Comparison of ENCODE assay signal across 11 mouse cellular contexts in the genomic region with DNA sequence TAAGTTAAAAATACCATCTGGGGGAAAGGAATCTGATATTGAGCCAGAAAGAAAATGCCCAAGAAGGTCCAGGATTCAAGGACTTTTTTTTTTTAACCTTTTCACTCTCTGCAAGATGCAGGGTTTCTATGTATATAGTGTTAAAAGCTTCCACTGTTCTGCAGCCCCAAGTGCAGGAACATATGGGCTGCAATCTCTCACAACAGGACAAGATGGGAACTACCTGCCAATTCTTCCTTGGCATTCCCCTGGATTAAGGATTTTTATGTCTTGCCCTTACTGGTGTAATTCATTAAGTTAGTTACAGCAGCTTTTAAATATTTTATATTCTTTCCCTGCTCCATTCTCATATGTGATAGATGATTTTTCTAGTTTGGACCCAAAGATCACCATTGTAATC.
"Had no signal": no experiment of that assay in that cellular context is flagged by ENCODE, and none has a peak within 500 bp of the region (broad histone marks: within the 10 kb centered on the region; RNA-seq: fewer than 3 reads in every experiment).

No protein-coding gene starts in this region.

- H3K27me3 ChIP-seq: limb, embryonic 13.5 days; midbrain, embryonic 15.5 days; neural tube, embryonic 13.5 days had no signal

- H3K4me3 ChIP-seq: limb, embryonic 13.5 days; midbrain, embryonic 10.5 days; midbrain, embryonic 15.5 days; neural tube, embryonic 13.5 days had no signal

- H3K27ac ChIP-seq: limb, embryonic 13.5 days; liver, embryonic 14.5 days; midbrain, embryonic 10.5 days; midbrain, embryonic 15.5 days; neural tube, embryonic 13.5 days had no signal

- DNase-seq: kidney, postnatal 10 days; kidney, postnatal 4 days; left cerebral cortex, postnatal 4 days; lung, adult 18-20 months; retina, postnatal 1 day; thymus, postnatal 36 days had no signal

- H3K4me1 ChIP-seq: limb, embryonic 13.5 days; midbrain, embryonic 10.5 days; midbrain, embryonic 15.5 days; neural tube, embryonic 13.5 days had no signal
